Mouse (Mus musculus): ENCODE results near the gene 4933411K16Rik. TPM values are rescaled to one million over a fixed set of nuclear protein-coding genes. Genes with fewer than 3 reads are reported as not detected.
"Not testable (repeated sequence)": the region's sequence is repeated elsewhere in the genome, so short reads cannot be mapped to it uniquely, and the experiment has no call there.

4933411K16Rik gene
- total RNA-seq, 1 experiment from 2014 or later = not detected

DNA sequence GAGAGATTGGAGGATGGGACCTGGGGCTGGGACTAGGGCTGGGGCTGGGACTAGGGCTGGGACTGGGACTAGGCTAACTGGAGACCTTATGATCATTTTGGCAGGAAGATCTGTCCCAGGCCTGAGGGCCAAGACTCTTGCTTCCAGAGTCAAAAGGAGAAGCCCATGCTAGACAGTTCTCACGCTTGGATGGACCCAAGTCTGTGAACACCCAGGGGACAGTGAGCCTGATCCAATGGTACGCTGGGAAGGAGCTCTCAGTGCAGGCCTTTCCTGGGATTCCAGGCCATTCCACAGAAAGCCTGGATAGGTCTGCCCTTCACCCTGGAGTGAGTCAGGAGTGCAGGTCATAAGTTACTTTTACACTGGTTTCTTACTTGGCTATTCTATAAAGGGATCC, 23.0 kb downstream of the 4933411K16Rik start:
- no peak for ATAC-seq (replicated peaks; ENCODE audit: low read depth, poor library complexity, severe bottlenecking)

DNA sequence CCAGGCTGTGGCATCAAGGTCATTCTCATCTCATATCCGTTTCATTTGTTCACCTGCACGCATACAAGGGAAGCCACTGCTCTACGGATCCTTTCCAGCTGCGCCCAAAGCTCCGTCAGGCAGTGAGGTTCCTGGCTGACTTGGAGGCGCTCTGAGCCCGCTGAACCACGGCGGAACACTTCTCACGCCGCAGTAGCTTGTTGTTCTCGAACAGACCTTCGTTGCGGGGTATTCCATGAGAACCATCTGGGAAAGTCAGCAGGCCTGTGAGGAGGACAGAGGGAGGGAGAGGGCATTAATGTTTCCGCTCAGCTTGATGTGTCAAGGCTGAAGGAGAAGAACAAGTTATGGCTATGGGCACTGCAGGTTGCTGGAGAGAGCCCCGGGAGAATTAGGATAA, 23.9 kb downstream of the 4933411K16Rik start:
- no peak for ATAC-seq (replicated peaks; ENCODE audit: low read depth, poor library complexity, severe bottlenecking)

DNA sequence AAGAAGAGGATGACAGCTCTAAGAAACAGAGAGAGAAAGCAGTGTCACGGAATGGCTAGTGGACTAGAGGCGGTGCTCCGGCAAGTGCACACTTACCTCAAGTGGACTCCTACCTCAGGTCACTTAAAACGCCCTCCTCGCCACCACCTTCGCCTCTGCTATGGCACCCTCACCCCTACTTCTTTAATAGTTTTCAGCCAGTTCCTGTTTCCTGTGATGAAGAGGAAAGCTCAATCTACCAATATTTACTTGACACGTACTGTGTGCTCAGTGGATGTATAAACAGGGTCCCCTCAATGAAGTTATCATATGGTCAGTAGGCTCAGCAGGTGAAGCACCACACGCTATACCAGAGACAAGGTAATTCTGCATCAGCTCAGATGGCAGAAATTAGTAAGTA, 26.5 kb downstream of the 4933411K16Rik start:
- no peak for ATAC-seq (replicated peaks; ENCODE audit: low read depth, poor library complexity, severe bottlenecking)

DNA sequence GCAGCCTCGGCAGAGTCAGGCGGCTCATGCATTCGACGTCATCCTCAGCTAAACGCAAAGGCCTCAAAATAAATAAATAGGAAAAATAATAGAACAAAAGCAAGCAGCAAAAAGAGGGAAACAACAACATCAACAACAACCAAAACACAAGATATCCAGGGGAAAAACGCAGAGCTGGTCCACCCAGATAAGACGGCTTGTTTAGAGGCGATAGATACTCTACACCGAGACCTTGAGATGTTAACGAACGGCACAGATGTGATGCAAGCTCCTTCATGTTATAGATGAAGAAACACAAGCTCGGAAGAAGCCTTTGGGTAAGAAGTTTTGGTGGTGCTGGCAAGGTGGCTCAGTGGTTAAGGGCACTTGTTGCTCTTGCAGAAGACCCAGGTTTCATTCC, 27.0 kb downstream of the 4933411K16Rik start:
- ATAC-seq (replicated peaks; ENCODE audit: low read depth, poor library complexity, severe bottlenecking) = no peak

DNA sequence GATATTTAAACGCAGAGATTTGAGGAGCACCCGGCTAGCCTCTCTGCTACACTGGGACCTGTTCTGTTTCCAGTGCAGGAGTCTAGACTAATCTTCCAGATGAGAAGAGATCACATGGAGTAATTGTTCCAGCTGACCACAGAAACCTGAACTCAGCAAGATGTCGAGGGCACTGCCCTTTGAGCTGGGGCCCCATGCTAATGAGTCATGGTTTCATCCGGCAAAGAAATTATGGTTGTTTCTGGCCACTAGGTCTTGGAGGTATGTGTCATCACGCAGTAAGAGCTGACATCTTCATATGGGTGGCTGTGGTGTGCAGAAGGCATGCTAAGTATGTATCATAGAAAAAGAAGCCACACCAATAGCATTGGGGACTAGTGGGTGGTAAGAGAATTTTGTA, 27.9 kb downstream of the 4933411K16Rik start:
- no peak for ATAC-seq (replicated peaks; ENCODE audit: low read depth, poor library complexity, severe bottlenecking)

DNA sequence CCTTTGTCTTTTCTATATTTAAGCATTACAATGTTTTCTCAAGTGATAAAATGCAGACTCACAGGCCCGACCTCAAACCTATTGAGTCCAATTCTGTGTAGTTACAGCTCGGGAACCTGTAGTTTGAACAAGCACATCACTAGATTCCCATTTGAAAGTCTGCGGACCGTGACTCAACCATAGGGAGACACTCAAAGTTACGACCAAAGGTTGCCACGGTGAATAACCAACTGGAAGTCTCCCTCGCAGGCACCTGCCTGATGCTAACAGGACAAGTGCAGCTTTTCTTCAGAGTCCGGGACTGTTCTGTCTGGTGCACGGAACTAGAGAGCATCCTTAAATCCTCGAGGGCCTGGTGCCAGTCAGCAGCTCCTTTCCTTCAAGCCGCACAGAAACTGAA, 28.4 kb downstream of the 4933411K16Rik start:
- ATAC-seq (replicated peaks; ENCODE audit: low read depth, poor library complexity, severe bottlenecking) = no peak

DNA sequence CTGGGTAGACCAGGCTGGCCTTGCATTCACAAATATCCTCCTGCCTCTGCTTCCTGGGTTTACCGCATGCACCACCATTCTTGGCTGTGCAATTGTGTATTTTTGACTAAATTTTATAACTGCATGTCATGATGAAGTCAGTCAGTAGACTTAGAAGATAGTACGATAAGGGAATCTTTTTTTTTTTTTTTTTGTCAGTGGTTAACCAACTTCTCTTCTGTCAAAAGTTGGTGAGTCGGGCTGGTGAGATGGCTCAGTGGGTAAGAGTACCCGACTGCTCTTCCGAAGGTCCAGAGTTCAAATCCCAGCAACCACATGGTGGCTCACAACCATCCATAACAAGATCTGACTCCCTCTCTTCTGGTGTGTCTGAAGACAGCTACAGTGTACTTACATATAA, 29.6 kb downstream of the 4933411K16Rik start:
- not testable (repeated sequence) for ATAC-seq (replicated peaks; ENCODE audit: low read depth, poor library complexity, severe bottlenecking)

DNA sequence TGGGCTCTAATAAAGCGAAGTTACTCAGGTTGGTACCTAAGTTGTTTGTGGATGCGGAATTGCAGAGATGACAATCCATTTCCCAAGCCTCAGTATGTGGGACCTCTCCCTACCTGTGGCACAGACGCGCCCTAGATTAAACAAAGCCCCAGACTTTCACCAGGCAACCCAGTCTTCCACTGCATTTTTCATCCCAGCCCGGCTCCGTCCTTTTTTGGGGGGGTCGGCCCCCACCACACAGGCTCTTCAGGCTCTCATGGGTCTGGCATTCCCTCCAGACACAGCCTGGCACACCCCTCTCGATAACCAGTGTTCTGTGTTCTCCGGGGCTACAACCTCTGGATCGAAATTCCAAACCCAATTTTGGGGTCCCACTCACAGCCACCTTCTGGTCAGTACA, 33.6 kb downstream of the 4933411K16Rik start:
- no peak for ATAC-seq (replicated peaks; ENCODE audit: low read depth, poor library complexity, severe bottlenecking)

DNA sequence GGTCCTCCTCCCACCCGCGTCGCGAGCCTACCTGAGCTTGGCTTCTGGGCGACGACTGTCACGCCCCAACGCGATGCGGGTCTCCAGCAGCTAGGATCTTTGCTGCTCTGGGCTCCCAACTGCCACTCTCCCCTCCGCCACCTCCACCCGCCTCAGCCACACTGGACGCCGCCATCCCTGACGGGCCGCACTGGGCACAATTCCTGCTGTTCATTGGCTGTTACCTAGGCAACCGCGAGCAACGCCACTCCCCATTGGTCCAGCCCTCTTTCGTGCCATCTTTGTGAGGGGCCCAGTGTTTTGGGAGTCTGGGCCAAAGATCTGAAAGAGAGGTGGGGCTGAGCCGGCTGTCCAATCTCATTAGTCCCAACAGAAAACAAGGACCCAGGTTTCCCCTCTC, 34.1 kb downstream of the 4933411K16Rik start, which contains the start of gene Morn4:
TSS of gene Morn4 (minus strand) at position 192 of the 400 bp plus-strand sequence.
- ATAC-seq (replicated peaks; ENCODE audit: low read depth, poor library complexity, severe bottlenecking) = peak; percentile 48

DNA sequence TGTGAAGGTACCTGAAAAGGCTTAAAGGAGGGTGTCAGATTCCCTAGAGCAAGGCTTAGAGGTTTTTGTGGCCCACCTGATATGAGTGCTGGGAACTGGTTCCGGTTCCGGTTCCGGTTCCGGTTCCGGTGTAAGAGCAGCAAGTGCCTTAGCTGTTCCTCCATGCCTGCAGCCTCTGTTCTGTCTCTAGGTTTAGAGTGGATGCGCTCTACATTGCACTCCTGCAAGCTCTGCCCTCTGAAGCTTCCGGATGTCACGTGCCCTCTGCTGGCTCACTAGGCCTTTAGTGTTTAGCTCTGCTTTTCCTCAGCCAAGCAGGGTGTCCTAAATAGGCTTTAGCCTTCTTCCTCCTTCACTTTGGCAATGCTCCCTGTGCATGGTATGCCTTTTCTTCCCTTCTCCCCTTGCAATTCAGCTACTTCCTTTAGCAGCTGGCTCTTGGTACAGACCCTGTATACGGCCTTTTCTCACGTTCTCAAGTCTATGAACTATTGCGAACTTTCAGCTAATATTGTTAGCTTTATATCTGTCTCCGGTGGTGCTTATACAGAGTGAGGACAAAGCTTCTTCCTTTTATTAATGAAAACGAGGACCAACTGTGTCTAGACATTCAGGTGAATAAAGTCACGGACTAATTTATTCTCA, 37.2 kb downstream of the 4933411K16Rik start:
- peak; percentile 52 for ATAC-seq (replicated peaks; ENCODE audit: low read depth, poor library complexity, severe bottlenecking)

DNA sequence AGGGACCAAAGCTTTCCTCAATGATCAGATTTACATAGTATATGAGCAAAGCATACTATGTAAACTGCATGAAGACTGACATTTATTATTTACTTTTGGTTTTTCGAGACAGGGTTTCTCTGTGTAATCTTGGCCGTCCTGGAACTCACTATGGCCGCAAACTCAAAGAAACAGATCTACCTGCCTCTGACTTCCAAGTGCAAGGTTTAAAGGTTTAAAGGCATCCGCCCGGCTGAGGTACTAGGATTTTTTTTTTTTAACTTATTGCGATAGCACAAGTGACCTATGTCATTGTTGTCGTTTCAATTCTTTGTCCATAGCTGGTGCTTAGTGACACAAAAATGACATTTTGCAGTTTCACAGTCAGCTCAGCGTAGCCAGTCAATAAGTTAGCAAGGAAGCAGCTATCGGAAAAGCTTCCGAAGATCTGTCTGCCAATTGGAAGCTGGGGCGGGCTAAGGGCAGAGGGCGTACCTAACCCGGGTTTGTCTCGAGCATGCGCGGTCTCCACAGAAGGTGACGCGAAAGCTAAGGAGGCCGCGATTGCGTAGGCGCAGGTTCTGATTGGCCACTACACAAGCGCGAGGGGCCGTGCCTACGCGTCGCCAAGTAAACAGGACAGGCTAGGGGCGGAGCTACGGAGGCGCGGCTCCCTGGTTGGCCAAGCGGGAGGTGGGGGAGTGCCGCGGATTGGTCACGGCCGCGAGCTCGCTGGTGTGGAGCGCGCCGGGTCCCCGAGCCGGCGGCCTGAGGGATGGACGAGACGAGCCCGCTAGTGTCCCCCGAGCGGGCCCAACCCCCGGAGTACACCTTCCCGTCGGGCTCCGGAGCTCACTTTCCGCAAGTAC, 37.9 kb downstream of the 4933411K16Rik start, which contains the start of gene Pi4k2a:
TSS of gene Pi4k2a (plus strand) at position 723 of the 848 bp plus-strand sequence.
- ATAC-seq (replicated peaks; ENCODE audit: low read depth, poor library complexity, severe bottlenecking) = peak; percentile 89

DNA sequence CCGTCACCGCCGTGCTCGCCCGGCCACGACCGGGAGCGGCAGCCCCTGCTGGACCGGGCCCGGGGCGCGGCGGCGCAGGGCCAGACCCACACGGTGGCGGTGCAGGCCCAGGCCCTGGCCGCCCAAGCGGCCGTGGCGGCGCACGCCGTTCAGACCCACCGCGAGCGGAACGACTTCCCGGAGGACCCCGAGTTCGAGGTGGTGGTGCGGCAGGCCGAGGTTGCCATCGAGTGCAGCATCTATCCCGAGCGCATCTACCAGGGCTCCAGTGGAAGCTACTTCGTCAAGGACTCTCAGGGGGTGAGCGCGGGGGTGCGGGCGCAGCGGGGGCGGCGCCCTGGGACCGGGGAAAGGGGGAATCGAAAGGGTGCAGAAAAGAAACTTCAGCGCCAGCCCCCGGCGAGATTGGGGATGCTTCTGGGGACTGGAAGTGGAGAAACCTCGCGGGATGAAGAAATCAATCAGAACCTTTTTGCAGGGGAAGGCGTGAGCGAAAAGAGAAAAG, 38.6 kb downstream of the 4933411K16Rik start:
- ATAC-seq (replicated peaks; ENCODE audit: low read depth, poor library complexity, severe bottlenecking) = 0 out of 2 replicates have a peak, but pooled peaks have one; percentile 4

DNA sequence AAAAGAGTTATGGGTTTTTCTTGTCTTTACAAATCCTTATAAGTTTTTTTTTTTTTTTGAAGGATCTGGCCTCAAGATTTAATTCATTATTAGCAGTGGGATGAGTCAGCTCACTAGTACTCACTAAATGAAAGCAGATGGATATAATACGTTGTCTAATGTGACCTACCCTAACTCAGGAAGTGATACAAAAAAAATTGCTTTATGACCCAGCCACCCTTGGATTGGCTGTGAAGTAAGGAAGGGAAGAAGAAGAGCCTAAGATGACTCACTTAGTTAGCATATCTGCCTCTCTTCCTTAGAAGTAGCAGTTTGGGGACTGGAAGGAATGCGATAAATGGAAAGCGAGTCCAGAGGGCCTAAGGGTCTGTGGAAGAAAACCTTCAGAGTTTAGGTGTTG, 47.4 kb downstream of the 4933411K16Rik start:
- ATAC-seq (replicated peaks; ENCODE audit: low read depth, poor library complexity, severe bottlenecking) = no peak

Other genes starting within 250 kb of the 4933411K16Rik start
- gene Frat1, start 222.3 kb upstream of the 4933411K16Rik start, total RNA-seq (2017) = 9.9 and 14.7 TPM in 2 replicates
- 26.8 and 27.4 TPM in 2 replicates for gene Frat2, start 204.1 kb upstream of the 4933411K16Rik start, total RNA-seq (2017)
- 20.5 and 23.3 TPM in 2 replicates for gene Rrp12, start 156.1 kb upstream of the 4933411K16Rik start, total RNA-seq (2017)
- 206 and 215 TPM in 2 replicates for gene Pgam1, start 140.3 kb upstream of the 4933411K16Rik start, total RNA-seq (2017)
- 77.8 and 81.5 TPM in 2 replicates for gene Exosc1, start 118.8 kb upstream of the 4933411K16Rik start, total RNA-seq (2017)
- gene Zdhhc16, start 118.8 kb upstream of the 4933411K16Rik start, total RNA-seq (2017) = 21.9 and 41.6 TPM in 2 replicates
- 13.5 and 34.9 TPM in 2 replicates for gene Mms19, start 71.1 kb upstream of the 4933411K16Rik start, total RNA-seq (2017)
- gene Ubtd1, start 70.5 kb upstream of the 4933411K16Rik start, total RNA-seq (2017) = 3.6 and 4.1 TPM in 2 replicates
- gene Ankrd2, start 16.2 kb upstream of the 4933411K16Rik start, total RNA-seq (2017) = not detected in 2 replicates
- not detected in 2 replicates for gene Hoga1, start 6.6 kb upstream of the 4933411K16Rik start, total RNA-seq (2017)
- gene Morn4, start 34.1 kb downstream of the 4933411K16Rik start, total RNA-seq (2017) = 1.4 and 1.7 TPM in 2 replicates
- gene Pi4k2a, start 38.2 kb downstream of the 4933411K16Rik start, total RNA-seq (2017) = 7.8 and 12.5 TPM in 2 replicates
- 3.1 and 5.1 TPM in 2 replicates for gene Avpi1, start 76.8 kb downstream of the 4933411K16Rik start, total RNA-seq (2017)
- gene Marveld1, start 95.2 kb downstream of the 4933411K16Rik start, total RNA-seq (2017) = 10.7 and 12.0 TPM in 2 replicates
- gene Zfyve27, start 111.7 kb downstream of the 4933411K16Rik start, total RNA-seq (2017) = 15.5 and 17.5 TPM in 2 replicates
- gene Sfrp5, start 150.0 kb downstream of the 4933411K16Rik start, total RNA-seq (2017) = not detected in 2 replicates
- gene Golga7b, start 195.3 kb downstream of the 4933411K16Rik start, total RNA-seq (2017) = not detected in 2 replicates

All from common myeloid progenitor, adult 5-6 weeks (primary cell).